8 mouse cellular contexts compared by ENCODE assay signal in the genomic region with DNA sequence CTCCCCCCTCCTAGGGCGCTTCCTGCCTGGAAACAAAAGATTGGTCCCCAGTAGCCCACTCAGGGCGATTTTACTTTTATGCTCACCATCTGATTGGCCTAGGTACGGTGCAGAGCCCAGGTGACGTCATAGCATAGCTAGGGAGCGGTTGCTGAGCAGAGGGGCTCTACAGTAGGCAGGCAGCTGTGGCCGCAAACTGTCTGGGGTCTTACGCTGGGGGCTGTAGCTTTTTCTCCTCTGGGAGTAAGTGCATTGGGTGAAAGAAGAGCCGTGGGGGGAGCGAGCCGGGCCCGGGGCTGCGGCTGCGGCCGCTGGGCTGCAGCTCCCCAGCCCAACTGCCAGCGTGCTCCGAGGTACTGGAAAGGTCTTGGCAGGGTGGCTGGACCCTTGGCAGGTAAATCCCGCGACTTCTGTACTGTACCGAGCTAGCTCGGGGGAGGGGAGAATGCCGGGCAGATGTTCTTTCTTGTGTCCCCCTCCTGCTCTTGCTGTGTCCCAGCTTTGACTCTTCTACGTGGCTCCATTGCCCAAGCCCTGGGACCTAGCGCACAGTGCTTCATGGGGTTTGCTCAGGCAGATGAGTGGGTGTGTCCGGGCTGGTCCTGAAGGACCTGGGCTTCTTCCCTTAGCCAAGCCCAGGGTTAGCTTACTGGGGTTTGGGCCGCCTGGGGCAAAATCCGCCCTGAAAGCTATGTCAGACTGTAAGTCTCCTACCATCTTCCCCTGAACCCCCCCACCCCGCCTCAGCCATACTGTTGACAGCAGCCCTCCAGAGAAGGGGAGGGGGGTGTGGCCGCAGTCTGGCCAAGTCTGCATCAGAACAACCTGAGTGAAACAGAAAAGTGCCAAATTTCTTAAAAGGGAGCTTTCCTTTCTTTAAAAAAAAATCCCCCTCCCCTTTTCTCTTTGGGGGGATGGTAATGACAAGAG.
DNase-seq lines count a peak whose midpoint lies in the region; ATAC-seq and TF ChIP-seq lines count a peak whose summit lies in the region.

No protein-coding gene starts in this region.

- H3K27ac ChIP-seq in forebrain, embryonic 13.5 days, result peak overlapping the region; percentile 81
- peak overlapping the region; percentile 76 for H3K27ac ChIP-seq in hindbrain, postnatal 0 days
- no peak overlapping the region for H3K27ac ChIP-seq in limb, embryonic 11.5 days (replicated peaks; ENCODE audit: low read depth, low read length)
- peak overlapping the region; percentile 84 for H3K27ac ChIP-seq in midbrain, postnatal 0 days (ENCODE audit: low read depth, low read length)

- ATAC-seq in cerebellum, adult (ENCODE audit: insufficient number of reproducible peaks, low FRiP score, low TSS enrichment), result peak; percentile 88
- ATAC-seq in forebrain, embryonic 13.5 days, result peak; percentile 99
- ATAC-seq in hindbrain, postnatal 0 days, result peak; percentile 96
- ATAC-seq in limb, embryonic 11.5 days (ENCODE audit: insufficient number of reproducible peaks, low FRiP score, low TSS enrichment, low read depth), result peak; percentile 99
- ATAC-seq in midbrain, postnatal 0 days (ENCODE audit: low FRiP score), result peak; percentile 98

- peak; percentile 44 to 69 for DNase-seq in adrenal gland, adult (ENCODE audit: inconsistent age in 2 of 2, low spot score in 1 of 2)
- DNase-seq in adrenal gland, postnatal 4 days (ENCODE audit: low spot score in 2 of 2), result no peak
- DNase-seq in hindbrain, postnatal 0 days (ENCODE audit: low spot score), result peak; percentile 88
- peak; percentile 57 for DNase-seq in limb, embryonic 11.5 days (ENCODE audit: low spot score)
- peak; percentile 89 for DNase-seq in midbrain, postnatal 0 days (ENCODE audit: low spot score)
- DNase-seq in yolk sac, embryonic 10.5 days (ENCODE audit: low spot score), result peak; percentile 2

- 13% methylated on average over 19 of the region's 28 CpGs for WGBS in forebrain, embryonic 13.5 days
- 31% methylated on average over 28 of the region's 28 CpGs for WGBS in hindbrain, postnatal 0 days
- WGBS in limb, embryonic 11.5 days, result 29% methylated on average over 28 of the region's 28 CpGs
- WGBS in midbrain, postnatal 0 days, result 25% methylated on average over 28 of the region's 28 CpGs

- no peak for TF ChIP-seq CTCF in hindbrain, postnatal 0 days (IDR thresholded peaks at IDR 0.05; ENCODE audit: low read depth)
- no peak for TF ChIP-seq CTCF in midbrain, postnatal 0 days (IDR thresholded peaks at IDR 0.05)

- H3K4me1 ChIP-seq in forebrain, embryonic 13.5 days, result peaks cover 12% of the 10 kb centered on the region; the same call in 1 of the 2 replicates
- no peaks in the 10 kb centered on the region for H3K4me1 ChIP-seq in hindbrain, postnatal 0 days (ENCODE audit: insufficient read depth, low read length)
- H3K4me1 ChIP-seq in limb, embryonic 11.5 days (ENCODE audit: control insufficient read depth, insufficient read depth, low read length), result no peaks in the 10 kb centered on the region
- H3K4me1 ChIP-seq in midbrain, postnatal 0 days (ENCODE audit: insufficient read depth, low read length), result 0 out of 2 replicates have a peak, but pooled peaks cover 3% of the 10 kb centered on the region

- H3K9me3 ChIP-seq in forebrain, embryonic 13.5 days (replicated peaks), result no peaks in the 10 kb centered on the region
- no peaks in the 10 kb centered on the region for H3K9me3 ChIP-seq in hindbrain, postnatal 0 days (ENCODE audit: low read length)
- H3K9me3 ChIP-seq in limb, embryonic 11.5 days (ENCODE audit: control insufficient read depth, low read length), result no peaks in the 10 kb centered on the region
- H3K9me3 ChIP-seq in midbrain, postnatal 0 days (ENCODE audit: low read length), result no peaks in the 10 kb centered on the region

- H3K4me2 ChIP-seq in forebrain, embryonic 13.5 days, result peak overlapping the region; percentile 61
- H3K4me2 ChIP-seq in hindbrain, postnatal 0 days (ENCODE audit: low read depth, low read length), result peak overlapping the region; percentile 55
- H3K4me2 ChIP-seq in limb, embryonic 11.5 days (ENCODE audit: low read depth, severe bottlenecking), result peak overlapping the region; percentile 55
- H3K4me2 ChIP-seq in midbrain, postnatal 0 days (ENCODE audit: low read depth, low read length, poor library complexity, severe bottlenecking), result peak overlapping the region; percentile 48

- H3K9ac ChIP-seq in forebrain, embryonic 13.5 days, result peak overlapping the region; percentile 71
- H3K9ac ChIP-seq in hindbrain, postnatal 0 days (replicated peaks; ENCODE audit: low read length), result peak overlapping the region; percentile 73
- H3K9ac ChIP-seq in limb, embryonic 11.5 days (ENCODE audit: low read length), result peak overlapping the region; percentile 40
- peak overlapping the region; percentile 73 for H3K9ac ChIP-seq in midbrain, postnatal 0 days (replicated peaks; ENCODE audit: low read length, poor library complexity, severe bottlenecking)

- no peaks in the 10 kb centered on the region; the same call in 1 of the 2 replicates for H3K27me3 ChIP-seq in forebrain, embryonic 13.5 days
- H3K27me3 ChIP-seq in hindbrain, postnatal 0 days (ENCODE audit: insufficient read depth, low read length), result no peaks in the 10 kb centered on the region
- 0 out of 2 replicates have a peak, but pooled peaks cover 6% of the 10 kb centered on the region for H3K27me3 ChIP-seq in limb, embryonic 11.5 days (ENCODE audit: control insufficient read depth, insufficient read depth, low read length)
- H3K27me3 ChIP-seq in midbrain, postnatal 0 days (ENCODE audit: insufficient read depth, low read length), result no peaks in the 10 kb centered on the region; the same call in 1 of the 2 replicates

- peak overlapping the region; percentile 55 for H3K4me3 ChIP-seq in forebrain, embryonic 13.5 days
- H3K4me3 ChIP-seq in hindbrain, postnatal 0 days (ENCODE audit: low read length), result peak overlapping the region; percentile 50
- peak overlapping the region; percentile 41 for H3K4me3 ChIP-seq in limb, embryonic 11.5 days (ENCODE audit: low read depth, low read length)
- H3K4me3 ChIP-seq in midbrain, postnatal 0 days (ENCODE audit: low read depth, low read length), result peak overlapping the region; percentile 52

- no peaks in the 10 kb centered on the region for H3K36me3 ChIP-seq in forebrain, embryonic 13.5 days (ENCODE audit: poor library complexity, severe bottlenecking)
- no peaks in the 10 kb centered on the region for H3K36me3 ChIP-seq in hindbrain, postnatal 0 days (ENCODE audit: insufficient read depth, low read length)
- H3K36me3 ChIP-seq in limb, embryonic 11.5 days (ENCODE audit: control insufficient read depth, insufficient read depth, low read length), result no peaks in the 10 kb centered on the region
- H3K36me3 ChIP-seq in midbrain, postnatal 0 days (ENCODE audit: insufficient read depth, low read length), result no peaks in the 10 kb centered on the region

Comparison
In these comparisons a context has a peak if more than half of its experiments do, and no peak if none do; other contexts are left out.
1. DNase-seq: peak in adrenal gland, adult (2 of 2), hindbrain, postnatal 0 days (single experiment), limb, embryonic 11.5 days (single experiment), midbrain, postnatal 0 days (single experiment) and yolk sac, embryonic 10.5 days (single experiment); none in adrenal gland, postnatal 4 days (0 of 2).
2. Peak in every context shown above with its lines, with median percentiles within 50 percentile points of each other: ATAC-seq, H3K4me2 ChIP-seq, H3K4me3 ChIP-seq and H3K9ac ChIP-seq.